Mouse (Mus musculus) small intestine, adult 2 months (tissue): ENCODE data around the gene Ddb1.

Experiments
- CTCF ChIP-seq: fragments of 200-500 bp; IDR thresholded peaks from 2 replicates; pipeline ENCODE4 v1.5.1; 2012; ENCODE audit warnings: low read depth, mild to moderate bottlenecking, control low read depth, inconsistent platforms, low read length, moderate library complexity, mixed read lengths; ENCODE audit not compliant: insufficient replicate concordance, insufficient read length; ENCODE audit errors: extremely low read depth
- POLR2A ChIP-seq: fragments of 200-500 bp; IDR thresholded peaks from 2 replicates; pipeline ENCODE4 v1.6.1; 2012; ENCODE audit warnings: low read depth, mild to moderate bottlenecking, control low read depth, inconsistent platforms, low read length, moderate library complexity

GRCm38 (mm10) chr19:10658406-10658805 lies 53.3 kb downstream of the Ddb1 start:
- TF ChIP-seq POLR2A = no peak
- TF ChIP-seq CTCF = no peak
